Mouse (Mus musculus) erythroblast, embryonic 14.5 days (primary cell): ENCODE measurements around the gene Naa10.

Experiments used
- GATA1 ChIP-seq: IDR thresholded peaks from 2 replicates; pipeline ENCODE4 v1.6.1; 2012; ENCODE audit warnings: low read length, inconsistent platforms, mixed read lengths
- TAL1 ChIP-seq: IDR thresholded peaks from 3 replicates; pipeline ENCODE4 v1.6.1; 2012; ENCODE audit warnings: low read length, inconsistent platforms, mixed read lengths

DNA sequence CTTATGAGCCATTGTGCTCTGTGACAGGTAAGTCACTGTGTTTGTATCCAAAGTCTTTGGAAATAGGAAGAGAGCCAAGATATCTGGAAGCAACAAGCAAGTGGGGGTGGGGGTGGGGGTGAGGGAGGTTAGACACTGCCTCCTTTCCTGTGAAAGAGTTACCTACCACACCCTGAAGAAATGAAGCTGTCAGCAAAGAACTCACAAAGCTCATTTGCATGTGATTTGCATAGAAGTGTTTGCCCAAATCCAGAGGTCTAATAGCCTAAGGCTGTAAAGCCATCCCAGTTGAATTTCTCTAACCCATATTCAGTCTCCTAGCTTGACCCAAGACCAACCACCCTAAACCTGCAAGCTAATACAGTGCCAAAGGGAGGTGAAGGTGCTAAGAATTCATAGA, 11.3 kb downstream of the Naa10 start:
- TF ChIP-seq GATA1 (no peak), TAL1 (no peak)
